Mouse (Mus musculus): ENCODE measurements around the gene Hax1.

GRCm38 (mm10) chr3:89999090-89999489 lies 510 bp upstream of the Hax1 start:
- TF ChIP-seq USF1 (IDR thresholded peaks at IDR 0.05; ENCODE audit: low read depth) (no peak), CTCF (IDR thresholded peaks at IDR 0.05; ENCODE audit: control insufficient read depth, insufficient read depth, insufficient read length) (no peak), CEBPB (IDR thresholded peaks at IDR 0.05; ENCODE audit: low read depth) (no peak)

All from C2C12 (cell line).